Mouse (Mus musculus) embryonic facial prominence, embryonic 10.5 days (tissue): ENCODE measurements around the gene Sdsl. TPM values are rescaled to one million over a fixed set of nuclear protein-coding genes. Genes with fewer than 3 reads are reported as not detected.
A peak's percentile ranks its signal among the peaks of the same experiment; 100 is the strongest.
"Not testable (repeated sequence)": the region's sequence is repeated elsewhere in the genome, so short reads cannot be mapped to it uniquely, and the experiment has no call there.

Source experiments
- DNase-seq: peaks from one replicate; pipeline ENCODE4 v3.0.0-alpha.2; 2017; ENCODE audit warnings: low spot score
- H3K27ac ChIP-seq: fragments of 300-500 bp; sonication (generic); replicated peaks from 2 replicates; pipeline ENCODE4 v1.5.1; 2016; ENCODE audit warnings: mild to moderate bottlenecking
- H3K27me3 ChIP-seq: fragments of 300-500 bp; sonication (generic); replicated peaks from 2 replicates; pipeline ENCODE4 v1.6.1; 2016; ENCODE audit warnings: low read depth, mild to moderate bottlenecking; ENCODE audit not compliant: poor library complexity, severe bottlenecking
- H3K36me3 ChIP-seq: fragments of 300-500 bp; sonication (generic); replicated peaks from 2 replicates; pipeline ENCODE4 v1.6.1; 2016; ENCODE audit warnings: mild to moderate bottlenecking, moderate library complexity
- H3K4me1 ChIP-seq: fragments of 300-500 bp; sonication (generic); 2 replicates; pipeline ENCODE4 v1.6.1; 2016
- H3K4me3 ChIP-seq: fragments of 300-500 bp; sonication (generic); 2 replicates; pipeline ENCODE4 v1.5.1; 2016; ENCODE audit warnings: mild to moderate bottlenecking, moderate library complexity
- H3K9me3 ChIP-seq: fragments of 300-500 bp; sonication (generic); 2 replicates; pipeline ENCODE4 v1.6.1; 2016; ENCODE audit warnings: mild to moderate bottlenecking
- WGBS: fragments of 180-500 bp; shearing (Covaris S2); methylation state at CpG from one replicate; pipeline ENCODE4 v1.1.7; 2016; 5-methylcytosine and 5-hydroxymethylcytosine counted together
- polyA plus RNA-seq: library from polyadenylated mRNA; unstranded; fragments of >200 nt; fragmentation: Nextera tagmentation; extraction: Ambion mirVana; gene quantifications from 2 replicates; pipeline ENCODE4 v1.2.1, GENCODE M21; 2016

Sdsl gene
- polyA plus RNA-seq, 1 experiment from 2014 or later, result 7.1 TPM

DNA sequence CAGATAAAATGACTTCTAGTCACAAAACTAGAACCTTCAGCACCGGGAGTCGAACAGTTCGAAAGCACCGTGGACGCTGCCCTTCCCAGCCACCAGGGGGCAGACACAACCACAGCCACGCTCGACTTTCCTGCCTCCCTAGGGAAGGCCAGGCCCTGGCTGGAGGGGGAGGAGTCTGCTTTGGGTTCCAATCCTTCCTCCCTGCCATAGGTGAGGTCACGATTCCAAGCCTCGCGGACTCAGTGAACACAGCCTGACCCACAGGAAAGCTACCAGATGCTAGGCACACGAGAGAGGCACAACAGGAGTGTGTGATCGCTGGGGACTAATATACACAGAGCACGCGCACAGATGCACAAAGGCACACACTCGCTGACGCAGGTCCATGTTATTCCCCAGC is 32.8 kb upstream of the Sdsl start:
- Histone ChIP-seq H3K9me3 (no peaks in the 10 kb centered on the region), H3K27me3 (no peaks in the 10 kb centered on the region), H3K36me3 (no peaks in the 10 kb centered on the region), H3K4me1 (peaks cover 32% of the 10 kb centered on the region), H3K27ac (peak overlapping the region; percentile 70), H3K4me3 (peak overlapping the region; percentile 25; the same call in 1 of the 2 replicates)
- DNase-seq, result peak; percentile 85
- WGBS, result 25% methylated on average over 16 of the region's 16 CpGs

DNA sequence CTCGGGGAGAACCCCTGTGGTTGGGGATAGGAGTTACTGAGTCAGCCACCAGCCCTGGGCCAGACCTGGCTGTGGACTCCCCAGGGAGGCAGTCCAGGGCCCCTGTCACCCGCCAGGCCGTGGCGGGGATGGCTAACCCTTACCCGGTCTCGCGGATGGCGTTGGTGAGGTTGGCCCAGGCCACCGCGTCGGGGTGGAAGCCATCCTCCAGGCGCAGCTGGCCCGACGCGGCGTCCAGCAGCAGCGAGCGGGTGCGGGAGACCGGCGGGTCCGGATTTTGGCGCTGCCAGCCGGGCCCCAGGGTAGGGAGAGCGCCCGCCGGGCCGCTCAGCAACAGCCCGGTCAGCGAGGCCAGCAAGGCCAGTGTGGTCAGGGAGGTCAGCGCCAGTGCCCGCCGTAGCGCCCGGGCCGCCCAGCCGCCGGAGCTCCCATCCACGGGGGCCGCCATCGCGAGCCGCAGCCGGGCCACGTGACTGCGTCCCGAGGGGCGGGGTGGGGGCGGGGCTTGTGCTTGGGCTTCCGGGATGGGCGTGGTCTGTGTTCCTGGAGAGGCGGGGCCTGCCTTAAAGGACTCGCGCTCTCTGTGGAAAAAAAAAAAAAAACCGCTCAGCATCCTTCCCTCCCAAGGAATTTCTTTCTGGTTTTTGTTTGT is 30.7 kb upstream of the Sdsl start, which contains the start of gene Plbd2:
Gene Plbd2 (minus strand): TSS at position 482 of the 652 bp plus-strand sequence.
- Histone ChIP-seq H3K4me1 (peaks cover 24% of the 10 kb centered on the region), H3K27ac (peak within 1 kb of the TSS; percentile 83), H3K27me3 (no peaks in the 10 kb centered on the region), H3K36me3 (peaks cover 13% of the 10 kb centered on the region), H3K9me3 (no peaks in the 10 kb centered on the region), H3K4me3 (peak within 1 kb of the TSS; percentile 97)
- under 1% methylated on average over 55 of the region's 55 CpGs for WGBS
- DNase-seq, result peak; percentile 97

DNA sequence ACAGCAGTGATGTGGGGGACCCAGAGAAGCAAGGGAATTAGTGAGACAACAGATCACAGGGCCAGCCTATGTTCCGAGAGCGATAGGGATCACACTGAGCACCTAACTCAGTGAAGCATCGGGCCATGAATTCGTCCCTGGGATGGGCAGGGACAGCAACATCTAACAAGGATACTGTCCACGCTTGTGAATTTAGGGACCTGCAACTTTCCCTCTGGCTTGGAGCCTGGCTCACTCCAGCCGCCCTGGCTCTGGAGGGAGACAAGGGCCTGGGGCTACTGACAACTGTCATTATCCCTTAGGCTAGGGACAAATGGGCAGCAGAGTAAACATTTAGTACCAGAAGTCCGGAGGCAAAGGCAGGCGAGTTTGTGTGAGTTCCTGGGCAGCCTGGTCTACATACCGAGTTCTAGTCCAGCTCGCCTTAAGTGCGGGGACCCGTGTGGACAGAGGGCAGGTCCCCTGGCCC is 30.1 kb upstream of the Sdsl start:
- Histone ChIP-seq H3K4me3 (peak overlapping the region; percentile 97), H3K4me1 (peaks cover 24% of the 10 kb centered on the region), H3K27me3 (no peaks in the 10 kb centered on the region), H3K36me3 (peaks cover 18% of the 10 kb centered on the region), H3K27ac (peak overlapping the region; percentile 83), H3K9me3 (no peaks in the 10 kb centered on the region)
- 8% methylated on average over 12 of the region's 12 CpGs for WGBS
- no peak for DNase-seq

DNA sequence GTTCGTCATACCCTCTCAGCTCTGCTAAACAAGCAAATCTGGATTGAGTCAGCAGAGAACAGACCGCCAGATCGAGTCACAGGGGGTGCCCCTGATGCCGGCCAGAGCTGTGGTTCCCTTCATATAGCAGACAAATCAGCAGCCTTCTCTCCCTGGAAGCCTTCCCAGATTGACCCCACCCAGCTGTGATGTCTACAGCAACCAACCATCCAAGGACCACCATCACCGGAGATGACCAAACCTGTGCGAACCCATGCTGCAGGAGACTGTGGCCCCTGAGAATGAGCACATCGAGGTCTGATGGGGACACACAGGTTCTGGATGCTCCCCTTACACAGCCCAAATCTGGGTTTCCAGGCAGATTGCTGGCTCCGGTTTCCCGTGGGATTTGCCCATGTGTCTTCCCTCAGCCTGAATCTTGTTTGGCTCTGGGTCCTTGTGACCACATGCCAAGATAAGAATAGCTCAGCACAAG is 29.6 kb upstream of the Sdsl start:
- Histone ChIP-seq H3K9me3 (no peaks in the 10 kb centered on the region), H3K4me3 (peak overlapping the region; percentile 97), H3K4me1 (peaks cover 24% of the 10 kb centered on the region), H3K36me3 (peaks cover 22% of the 10 kb centered on the region), H3K27me3 (no peaks in the 10 kb centered on the region), H3K27ac (no peak overlapping the region)
- WGBS, result 73% methylated on average over 9 of the region's 9 CpGs
- DNase-seq, result no peak

DNA sequence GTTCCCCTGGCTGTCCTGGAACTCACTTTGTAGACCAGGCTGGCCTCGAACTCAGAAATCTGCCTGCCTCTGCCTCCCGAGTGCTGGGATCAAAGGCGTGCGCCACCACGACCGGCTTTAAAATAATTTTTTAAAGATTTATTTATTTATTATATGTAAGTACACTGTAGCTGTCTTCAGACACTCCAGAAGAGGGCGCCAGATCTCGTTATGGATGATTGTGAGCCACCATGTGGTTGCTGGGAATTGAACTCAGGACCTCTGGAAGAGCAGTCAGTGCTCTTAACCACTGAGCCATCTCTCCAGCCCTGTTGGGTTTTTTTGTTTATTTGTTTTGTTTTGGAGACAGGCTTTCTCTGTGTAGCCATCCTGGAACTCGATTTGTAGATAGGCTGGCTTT is 28.0 kb upstream of the Sdsl start:
- H3K4me3 ChIP-seq, H3K27ac ChIP-seq, DNase-seq, H3K9me3 ChIP-seq, H3K27me3 ChIP-seq: not testable (repeated sequence)
- peaks cover 38% of the 10 kb centered on the region for H3K36me3 ChIP-seq
- peaks cover 23% of the 10 kb centered on the region for H3K4me1 ChIP-seq
- 82% methylated on average over 9 of the region's 9 CpGs for WGBS

DNA sequence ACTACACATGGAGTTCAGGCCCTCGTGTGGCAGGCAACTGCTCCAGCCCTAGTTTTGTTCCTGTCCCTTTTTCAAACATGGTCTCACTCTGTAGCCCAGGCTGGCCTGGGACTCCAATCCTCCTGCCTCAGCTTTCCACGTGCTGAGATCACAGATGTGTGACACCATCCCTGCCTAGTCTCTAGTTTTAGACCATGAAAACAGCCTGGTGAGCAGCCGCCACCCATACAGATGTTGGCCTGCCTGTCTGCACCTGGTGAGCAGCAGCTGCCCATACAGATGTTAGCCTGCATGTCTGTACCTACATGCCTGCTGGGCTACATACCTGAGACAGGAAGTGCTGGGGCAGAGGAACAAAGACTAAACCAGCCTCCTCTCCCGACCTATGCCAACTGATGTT is 26.6 kb upstream of the Sdsl start:
- H3K36me3 ChIP-seq, result peaks cover 51% of the 10 kb centered on the region
- H3K27ac ChIP-seq, result no peak overlapping the region
- H3K9me3 ChIP-seq, result no peaks in the 10 kb centered on the region
- DNase-seq, result no peak
- WGBS, result 84% methylated on average over 4 of the region's 4 CpGs
- no peak overlapping the region for H3K4me3 ChIP-seq
- H3K4me1 ChIP-seq, result peaks cover 18% of the 10 kb centered on the region
- H3K27me3 ChIP-seq, result no peaks in the 10 kb centered on the region

DNA sequence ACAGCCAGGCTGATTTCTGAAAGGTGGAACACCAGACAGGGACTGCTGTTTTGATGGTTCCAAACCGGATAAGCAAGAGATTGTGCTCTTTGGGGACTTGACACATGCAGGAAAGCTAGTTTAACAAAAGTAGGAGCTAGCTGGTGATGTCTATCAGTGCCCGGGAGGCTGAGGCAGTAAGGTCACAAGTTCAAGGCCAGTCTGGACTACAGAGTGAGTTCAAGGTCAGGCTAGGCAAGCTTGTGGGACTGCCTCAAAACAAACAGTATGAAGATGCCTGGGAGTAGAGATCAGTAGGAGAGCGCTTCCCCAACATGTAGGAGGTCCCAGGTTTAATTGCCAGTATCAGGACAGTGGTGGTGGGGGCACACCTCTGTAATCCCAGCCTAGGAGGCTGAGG is 24.5 kb upstream of the Sdsl start:
- H3K4me1 ChIP-seq, result peaks cover 6% of the 10 kb centered on the region
- peaks cover 72% of the 10 kb centered on the region for H3K36me3 ChIP-seq
- 87% methylated on average over 3 of the region's 3 CpGs for WGBS
- H3K27me3 ChIP-seq, result no peaks in the 10 kb centered on the region
- no peak overlapping the region for H3K27ac ChIP-seq
- H3K4me3 ChIP-seq, result no peak overlapping the region
- H3K9me3 ChIP-seq, result no peaks in the 10 kb centered on the region
- no peak for DNase-seq

DNA sequence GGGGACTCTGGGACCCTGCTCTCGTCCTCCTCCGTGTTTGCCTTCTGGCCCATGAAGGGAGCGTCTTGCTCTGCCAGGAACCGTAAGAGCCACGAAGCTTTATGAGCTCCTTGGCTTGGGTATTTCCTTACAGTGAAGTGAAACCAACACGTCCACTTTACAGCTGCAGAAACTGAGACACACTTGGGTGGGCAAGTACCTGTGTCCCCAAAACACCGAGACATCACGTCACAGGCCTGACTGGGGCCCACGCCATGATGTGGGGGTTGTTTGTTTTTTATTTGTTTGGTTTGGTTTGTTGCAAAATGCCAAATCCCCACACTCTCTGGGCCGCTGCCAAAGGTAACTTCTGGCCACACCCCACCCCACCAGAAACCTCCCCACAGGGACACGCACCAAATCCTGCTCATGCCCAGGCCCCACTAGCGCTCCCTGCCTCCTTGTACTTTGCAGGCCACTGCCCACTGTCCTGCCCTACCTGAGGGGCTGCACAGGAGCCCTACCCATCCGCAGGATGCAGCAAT is 23.2 kb upstream of the Sdsl start:
- Histone ChIP-seq H3K4me3 (no peak overlapping the region), H3K9me3 (no peaks in the 10 kb centered on the region), H3K4me1 (peaks cover 2% of the 10 kb centered on the region; the same call in 1 of the 2 replicates), H3K27me3 (no peaks in the 10 kb centered on the region), H3K36me3 (peaks cover 83% of the 10 kb centered on the region), H3K27ac (no peak overlapping the region)
- no peak for DNase-seq
- 90% methylated on average over 13 of the region's 13 CpGs for WGBS

DNA sequence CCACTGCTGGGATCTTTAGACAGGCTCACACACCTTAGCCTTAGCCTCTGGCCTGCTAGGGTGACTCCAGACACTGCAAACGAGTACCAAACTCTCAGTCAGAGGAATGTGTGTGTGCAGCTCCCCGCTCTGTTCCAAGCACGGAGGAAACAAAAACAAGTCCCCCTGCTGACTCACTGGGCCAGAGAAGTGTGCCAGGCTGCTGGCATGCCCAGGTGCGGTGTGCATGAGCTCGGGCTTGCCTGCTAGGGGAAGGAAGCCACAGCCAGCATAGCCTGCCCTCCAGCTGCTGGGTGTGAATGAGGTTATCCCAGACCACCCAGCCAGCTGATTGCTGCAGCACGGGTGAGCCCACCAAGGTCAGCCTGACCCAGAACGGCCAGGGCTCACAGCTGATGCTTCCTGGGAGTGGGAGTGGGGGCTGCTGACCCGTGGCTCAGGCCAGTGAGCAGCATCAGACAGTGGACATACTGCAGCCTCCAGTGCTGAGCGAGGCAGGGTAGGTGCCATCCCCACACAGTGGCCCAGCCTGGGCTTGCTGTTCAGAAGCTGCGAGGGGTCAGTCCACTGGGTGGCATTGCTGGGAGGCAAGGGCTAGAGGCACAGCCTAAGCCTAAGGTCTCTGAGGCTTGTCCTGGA is 22.6 kb upstream of the Sdsl start:
- Histone ChIP-seq H3K27me3 (no peaks in the 10 kb centered on the region), H3K36me3 (peaks cover 88% of the 10 kb centered on the region), H3K4me1 (peaks cover 3% of the 10 kb centered on the region; the same call in 1 of the 2 replicates), H3K4me3 (no peak overlapping the region), H3K27ac (no peak overlapping the region), H3K9me3 (no peaks in the 10 kb centered on the region)
- WGBS, result 79% methylated on average over 10 of the region's 10 CpGs
- DNase-seq, result no peak

DNA sequence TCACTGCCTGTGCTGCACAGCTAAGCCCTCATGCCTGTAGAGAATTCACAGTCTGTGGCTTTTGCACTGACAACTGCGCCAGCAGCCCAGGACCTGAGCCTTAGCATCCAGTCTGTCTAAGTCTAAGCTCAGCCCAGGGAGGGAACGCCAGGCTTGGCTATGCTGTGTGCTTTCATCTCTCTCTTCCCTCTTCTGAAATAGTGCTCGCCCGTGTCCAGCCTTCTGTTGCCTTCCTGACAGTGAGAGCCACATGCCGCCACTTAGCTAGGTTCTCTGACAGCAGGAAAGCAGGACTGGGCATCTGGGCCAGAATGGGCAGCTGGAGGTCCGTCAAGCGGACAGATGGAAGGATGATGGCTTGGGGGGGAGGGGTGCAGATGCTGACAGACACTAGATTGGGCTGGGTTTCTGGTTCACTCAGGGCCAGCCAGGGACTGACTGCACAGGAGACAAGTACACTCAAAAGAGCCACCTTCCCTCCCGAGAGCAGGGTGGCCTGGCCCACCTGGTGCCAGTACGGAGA is 21.3 kb upstream of the Sdsl start:
- 88% methylated on average over 9 of the region's 9 CpGs for WGBS
- H3K9me3 ChIP-seq, result no peaks in the 10 kb centered on the region
- H3K27ac ChIP-seq, result no peak overlapping the region
- no peak for DNase-seq
- H3K4me1 ChIP-seq, result peaks cover 3% of the 10 kb centered on the region; the same call in 1 of the 2 replicates
- H3K4me3 ChIP-seq, result no peak overlapping the region
- H3K36me3 ChIP-seq, result peaks cover 82% of the 10 kb centered on the region
- H3K27me3 ChIP-seq, result no peaks in the 10 kb centered on the region

DNA sequence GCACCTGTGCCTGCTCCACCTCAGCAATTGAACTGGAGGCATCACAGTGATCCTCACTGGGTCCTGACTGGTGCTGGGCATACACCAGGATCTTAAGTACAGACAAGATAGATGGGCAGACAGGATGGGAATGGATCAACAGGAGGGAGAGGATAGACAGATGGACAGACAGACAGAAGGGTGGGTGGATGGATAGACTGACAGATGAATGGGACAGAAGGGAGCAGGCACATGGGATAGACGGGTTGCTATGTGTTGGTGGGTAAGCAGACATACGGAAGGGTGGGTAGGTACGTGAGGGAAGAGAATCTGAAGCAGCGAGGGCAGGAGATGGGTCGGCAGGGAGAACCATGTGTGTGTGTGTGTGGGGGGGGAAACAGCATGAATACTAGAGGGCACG is 20.8 kb upstream of the Sdsl start:
- H3K9me3 ChIP-seq, result no peaks in the 10 kb centered on the region
- 91% methylated on average over 6 of the region's 6 CpGs for WGBS
- H3K4me3 ChIP-seq, result no peak overlapping the region
- H3K36me3 ChIP-seq, result peaks cover 82% of the 10 kb centered on the region
- peaks cover 3% of the 10 kb centered on the region; the same call in 1 of the 2 replicates for H3K4me1 ChIP-seq
- no peaks in the 10 kb centered on the region for H3K27me3 ChIP-seq
- no peak overlapping the region for H3K27ac ChIP-seq
- DNase-seq, result no peak

DNA sequence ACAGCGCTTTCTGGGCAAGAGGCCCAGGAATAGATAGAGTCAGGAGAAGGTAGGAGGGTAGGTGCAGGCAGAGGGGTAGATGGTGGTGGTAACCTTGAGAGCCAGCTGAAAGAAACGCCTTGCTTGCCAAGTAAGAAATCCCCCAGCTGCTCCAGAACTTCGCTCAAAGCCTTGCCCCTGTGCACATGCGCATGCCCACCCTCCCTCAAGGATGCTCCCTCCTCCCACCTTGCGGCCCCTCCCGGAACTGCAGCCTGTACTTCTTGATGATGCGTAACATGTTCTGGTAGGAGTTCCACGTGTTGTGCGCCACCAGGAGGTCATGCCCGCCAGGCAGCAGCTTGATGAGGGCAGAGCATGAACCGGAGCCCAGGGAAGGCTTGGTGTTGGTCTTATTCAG is 19.8 kb upstream of the Sdsl start:
- 58% methylated on average over 11 of the region's 11 CpGs for WGBS
- Histone ChIP-seq H3K27ac (no peak overlapping the region), H3K9me3 (no peaks in the 10 kb centered on the region), H3K36me3 (peaks cover 82% of the 10 kb centered on the region), H3K4me3 (no peak overlapping the region), H3K27me3 (no peaks in the 10 kb centered on the region), H3K4me1 (peaks cover 3% of the 10 kb centered on the region; the same call in 1 of the 2 replicates)
- peak; percentile 72 for DNase-seq
